Mouse (Mus musculus): Measurements from ENCODE around the gene Aig1.
A peak's percentile ranks its signal among the peaks of the same experiment; 100 is the strongest.

The Aig1 gene

GRCm38 (mm10) chr10:13702043-13702442 is 166.7 kb downstream of the Aig1 start:
- DNase-seq (ENCODE audit: low spot score), result no peak

DNA sequence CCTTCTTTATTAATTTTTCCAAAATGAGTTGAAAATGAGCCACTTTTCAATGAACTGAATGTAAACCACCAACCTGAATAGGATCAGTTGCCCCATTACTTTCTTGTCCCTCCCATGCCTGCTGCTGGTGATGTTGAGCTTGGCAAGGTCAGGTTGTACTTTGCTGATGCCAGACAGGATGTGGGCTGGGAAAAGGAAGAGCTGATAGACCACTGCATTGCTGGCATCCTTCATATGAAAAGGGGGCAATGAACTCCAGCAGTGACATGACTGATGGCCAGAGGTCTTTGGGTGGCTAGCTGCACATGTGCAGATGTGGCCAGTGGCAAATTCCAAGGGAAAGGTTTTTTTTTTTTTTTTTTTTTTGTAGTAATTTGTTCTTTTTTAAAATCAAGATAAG is 172.5 kb downstream of the Aig1 start:
- DNase-seq (ENCODE audit: low spot score), result no peak

GRCm38 (mm10) chr10:13693276-13693675 is 175.5 kb downstream of the Aig1 start:
- DNase-seq (ENCODE audit: low spot score), result no peak

GRCm38 (mm10) chr10:13690773-13691172 is 178.0 kb downstream of the Aig1 start:
- DNase-seq (ENCODE audit: low spot score), result no peak

GRCm38 (mm10) chr10:13689841-13690590 is 178.8 kb downstream of the Aig1 start:
- DNase-seq (ENCODE audit: low spot score), result no peak

- no peak for DNase-seq (ENCODE audit: low spot score)
Measured at GRCm38 (mm10) chr10:13688386-13689120, 180.2 kb downstream of the Aig1 start.

- no peak for DNase-seq (ENCODE audit: low spot score)
Measured at GRCm38 (mm10) chr10:13687182-13687810, 181.5 kb downstream of the Aig1 start.

GRCm38 (mm10) chr10:13686127-13686526 is 182.7 kb downstream of the Aig1 start:
- DNase-seq (ENCODE audit: low spot score), result no peak

DNA sequence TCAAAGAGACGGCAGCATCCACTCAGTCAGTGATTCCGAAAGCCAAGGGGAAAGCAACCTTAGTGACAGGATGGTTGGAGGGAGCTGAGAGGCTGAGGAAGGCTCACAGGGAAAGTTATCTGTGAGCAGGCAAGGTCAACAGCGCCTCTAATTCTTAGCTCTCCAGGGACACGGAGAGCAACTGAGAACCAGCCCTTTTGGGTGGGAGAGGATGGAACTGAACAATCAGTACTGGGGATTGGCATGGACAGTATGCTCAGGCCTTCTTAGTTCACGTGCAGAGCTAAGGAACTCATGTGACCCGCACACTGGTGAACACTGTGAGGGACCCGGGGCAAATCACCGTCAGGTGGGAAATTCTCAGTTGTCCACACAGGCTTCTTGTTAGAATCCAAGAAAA is 183.4 kb downstream of the Aig1 start:
- DNase-seq (ENCODE audit: low spot score), result no peak

GRCm38 (mm10) chr10:13684452-13684851 is 184.3 kb downstream of the Aig1 start:
- no peak for DNase-seq (ENCODE audit: low spot score)

GRCm38 (mm10) chr10:13682565-13682964 is 186.2 kb downstream of the Aig1 start:
- peak; percentile 49 for DNase-seq (ENCODE audit: low spot score)

GRCm38 (mm10) chr10:13677440-13677839 is 191.3 kb downstream of the Aig1 start:
- no peak for DNase-seq (ENCODE audit: low spot score)

GRCm38 (mm10) chr10:13675033-13675379 is 193.8 kb downstream of the Aig1 start:
- no peak for DNase-seq (ENCODE audit: low spot score)

DNA sequence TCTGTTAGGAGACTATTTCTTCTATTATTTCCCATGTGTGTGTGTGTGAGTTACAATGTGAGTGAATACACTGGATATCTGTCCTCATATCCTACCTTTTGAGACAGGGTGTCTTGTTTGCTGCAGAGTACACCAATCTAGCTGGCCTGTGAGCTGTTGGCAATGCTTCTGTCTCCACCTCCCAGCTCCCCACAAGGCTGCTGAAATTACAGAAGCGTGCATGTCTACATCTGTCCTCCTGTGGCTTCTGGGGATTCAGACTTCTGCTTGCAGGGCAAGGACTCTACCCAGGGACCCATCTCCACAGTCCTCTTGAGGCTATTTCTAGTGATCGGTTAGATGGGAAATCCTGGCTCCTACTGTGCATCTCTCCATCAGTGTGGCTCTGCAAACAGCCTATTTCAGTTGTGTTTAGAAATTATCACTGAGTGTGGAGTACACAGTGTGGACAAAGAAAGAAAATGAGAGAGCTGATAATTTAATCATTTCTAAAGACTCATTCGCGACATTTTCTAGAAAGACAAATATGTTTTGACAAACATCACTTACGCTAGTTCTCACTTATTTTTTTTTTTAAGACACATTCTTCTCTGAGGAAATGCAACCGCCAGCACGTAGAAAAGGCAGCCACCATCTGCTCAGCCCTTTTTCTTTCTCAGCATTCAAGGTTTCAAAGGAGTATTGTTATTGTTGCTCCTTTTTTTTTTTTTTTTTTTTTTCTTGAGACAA is 194.3 kb downstream of the Aig1 start:
- DNase-seq (ENCODE audit: low spot score), result no peak

GRCm38 (mm10) chr10:13667166-13667696 is 201.5 kb downstream of the Aig1 start:
- DNase-seq (ENCODE audit: low spot score), result no peak

- DNase-seq (ENCODE audit: low spot score), result no peak
Measured at GRCm38 (mm10) chr10:13663476-13663875, 205.3 kb downstream of the Aig1 start.

DNA sequence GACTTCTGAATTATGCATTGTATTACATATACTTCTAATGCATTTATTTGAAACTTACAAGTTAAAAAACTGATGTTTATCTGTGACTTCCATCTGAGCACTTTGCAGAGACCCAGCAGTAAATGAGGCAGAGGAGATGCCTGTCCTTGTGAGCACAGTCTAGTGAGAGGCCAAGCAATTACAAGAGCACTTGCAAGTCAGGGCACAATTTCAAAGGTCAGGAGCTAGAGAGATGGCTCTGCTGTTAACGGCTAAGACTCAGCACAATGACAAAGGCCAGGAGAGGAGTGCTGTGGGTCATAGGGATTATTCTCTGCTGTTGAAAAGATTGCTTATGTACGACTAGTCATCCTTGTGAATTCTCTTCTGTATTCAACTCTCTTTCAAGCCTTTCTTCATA is 209.0 kb downstream of the Aig1 start:
- no peak for DNase-seq (ENCODE audit: low spot score)

GRCm38 (mm10) chr10:13653739-13654462 is 214.9 kb downstream of the Aig1 start:
- no peak for DNase-seq (ENCODE audit: low spot score)

- DNase-seq (ENCODE audit: low spot score), result no peak
Measured at GRCm38 (mm10) chr10:13653326-13653725, 215.5 kb downstream of the Aig1 start.

DNA sequence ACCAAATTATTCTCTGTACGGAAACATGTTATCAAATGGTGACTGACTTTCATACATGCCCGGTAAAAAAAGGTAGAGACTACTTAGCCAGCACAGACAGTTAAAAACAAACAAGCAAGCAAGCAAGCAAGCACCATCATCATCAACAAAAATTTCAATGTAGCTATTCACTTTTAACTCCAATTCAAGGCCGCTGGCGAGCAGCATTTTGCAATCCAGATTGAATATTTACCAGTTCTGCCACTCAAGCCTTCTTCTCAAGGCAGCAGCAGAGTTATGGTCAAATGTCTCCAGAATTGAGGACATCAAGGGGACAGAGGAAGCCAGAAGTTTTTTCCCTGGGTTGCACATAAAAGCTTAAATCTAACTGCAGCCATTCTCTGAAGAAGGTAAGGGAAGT is 216.7 kb downstream of the Aig1 start:
- no peak for DNase-seq (ENCODE audit: low spot score)

DNA sequence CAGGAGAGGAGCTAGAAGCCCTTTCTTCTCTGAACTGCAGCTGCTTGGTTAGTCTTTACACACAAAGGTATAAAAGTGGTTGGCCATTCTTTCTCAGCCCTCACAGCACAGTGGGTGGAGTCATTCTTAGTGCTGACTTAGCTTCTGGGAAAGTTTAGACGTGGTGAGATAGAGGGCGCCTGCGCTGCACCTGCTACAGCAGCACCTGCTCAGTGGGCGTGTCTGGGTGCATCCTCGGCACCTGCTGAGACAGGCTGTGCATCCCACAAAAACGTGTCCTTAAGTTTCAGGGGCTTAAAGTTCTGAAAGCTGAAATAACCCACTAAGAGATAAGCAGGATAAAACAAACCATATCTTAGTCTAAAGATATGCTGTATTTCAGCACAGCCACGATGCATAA is 227.0 kb downstream of the Aig1 start:
- no peak for DNase-seq (ENCODE audit: low spot score)

GRCm38 (mm10) chr10:13631796-13632195 is 237.0 kb downstream of the Aig1 start:
- DNase-seq (ENCODE audit: low spot score), result no peak
